Mouse (Mus musculus): ENCODE measurements around the gene Kcnk3.

The Kcnk3 gene

DNA sequence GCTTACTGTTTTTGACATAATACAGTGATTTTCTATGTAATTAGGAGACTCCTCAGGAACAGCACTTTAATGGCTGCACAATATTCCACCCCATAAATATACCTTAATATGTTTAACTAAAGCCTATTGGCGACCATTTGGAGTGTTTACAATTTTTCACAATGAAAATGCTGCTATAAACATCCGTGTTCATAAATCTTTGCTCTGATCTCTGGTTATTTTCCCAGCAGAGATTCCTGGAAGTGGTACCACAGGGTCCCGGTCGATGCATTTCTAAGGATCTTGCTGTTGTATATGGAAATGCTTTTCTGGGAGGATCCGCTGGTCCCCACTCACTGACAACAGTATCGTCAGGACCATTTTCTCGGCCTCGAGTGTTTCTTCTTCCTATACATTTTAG, 25.3 kb downstream of the Kcnk3 start:
- no peak for DNase-seq (ENCODE audit: low spot score in 2 of 2)

DNA sequence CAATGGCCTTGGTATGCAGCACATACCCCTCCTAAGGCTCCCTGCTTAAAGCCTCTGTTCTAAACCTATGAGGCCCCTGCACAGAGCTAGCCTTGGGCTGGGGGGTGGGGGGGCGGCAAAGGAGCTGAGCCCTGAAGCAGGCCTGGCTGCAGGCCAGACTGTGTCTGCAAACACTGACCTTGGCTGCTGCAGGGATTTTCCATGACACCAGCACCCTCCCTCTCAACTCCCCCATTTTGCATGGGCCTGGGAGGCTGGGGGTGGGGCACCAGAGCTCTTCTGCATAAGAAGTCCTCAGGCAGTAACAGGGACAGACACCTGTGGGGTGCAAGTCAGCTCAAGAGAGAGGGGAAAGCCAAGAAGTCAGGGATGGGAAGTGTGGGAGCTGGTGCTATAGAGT, 26.3 kb downstream of the Kcnk3 start:
- DNase-seq (ENCODE audit: low spot score in 2 of 2), result no peak

DNA sequence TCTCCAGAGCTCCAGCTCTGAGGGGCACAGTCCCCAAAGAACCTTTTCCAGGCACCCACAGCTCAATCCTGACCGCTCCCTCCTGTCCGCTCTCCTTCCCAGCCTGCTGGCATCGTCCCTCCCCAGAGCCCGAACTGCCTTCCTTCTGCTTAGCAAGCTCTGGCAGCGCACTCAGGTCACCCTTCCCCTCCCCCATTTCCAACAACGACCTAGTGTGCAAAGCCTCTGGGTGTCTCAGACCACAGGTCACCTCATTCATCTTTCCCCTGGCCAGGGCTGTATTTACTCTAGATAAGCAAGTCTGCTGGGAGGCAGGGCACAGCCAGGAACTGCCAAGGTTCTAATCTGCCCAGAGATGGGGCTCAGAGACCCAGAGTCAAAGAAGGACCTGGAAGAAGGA, 27.4 kb downstream of the Kcnk3 start:
- no peak for DNase-seq (ENCODE audit: low spot score in 2 of 2)

DNA sequence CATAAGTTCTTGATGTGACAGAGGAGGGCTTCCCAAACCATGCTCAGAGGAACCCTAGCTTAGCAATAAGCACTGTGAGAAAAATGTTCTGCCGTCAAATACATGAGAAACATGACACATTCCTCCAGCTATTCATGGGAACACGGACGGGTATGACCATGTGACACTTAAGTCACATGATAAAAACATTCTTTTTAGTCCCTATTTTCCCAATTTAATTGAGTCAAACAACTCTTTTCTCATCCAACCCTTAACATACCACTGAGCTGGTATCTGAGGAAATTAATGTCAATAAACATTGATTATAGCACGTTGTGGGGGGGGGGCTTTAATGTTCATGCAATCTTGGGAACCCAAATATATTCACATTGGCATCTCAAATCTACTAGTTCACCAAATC, 27.8 kb downstream of the Kcnk3 start:
- no peak for DNase-seq (ENCODE audit: low spot score in 2 of 2)

DNA sequence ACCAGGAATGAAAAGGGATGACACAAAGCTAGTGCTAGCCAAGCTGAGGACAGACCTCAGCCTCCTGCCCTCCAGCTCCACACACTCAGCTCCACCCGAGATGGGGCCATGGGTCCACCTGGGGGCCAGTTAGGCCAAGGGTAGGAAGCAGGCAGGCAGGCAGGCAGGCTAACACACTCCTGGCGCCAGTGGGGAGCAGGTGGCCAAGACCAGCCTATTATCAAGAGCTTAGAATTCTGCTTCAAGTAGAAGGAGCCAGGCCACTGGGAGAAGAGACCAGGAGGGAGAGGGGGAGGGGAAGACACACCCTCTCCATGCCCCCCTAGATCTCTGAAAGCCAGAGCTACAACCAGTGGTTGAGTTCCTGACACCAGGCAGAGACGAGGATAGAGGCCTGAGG, 28.7 kb downstream of the Kcnk3 start:
- no peak for DNase-seq (ENCODE audit: low spot score in 2 of 2)

DNA sequence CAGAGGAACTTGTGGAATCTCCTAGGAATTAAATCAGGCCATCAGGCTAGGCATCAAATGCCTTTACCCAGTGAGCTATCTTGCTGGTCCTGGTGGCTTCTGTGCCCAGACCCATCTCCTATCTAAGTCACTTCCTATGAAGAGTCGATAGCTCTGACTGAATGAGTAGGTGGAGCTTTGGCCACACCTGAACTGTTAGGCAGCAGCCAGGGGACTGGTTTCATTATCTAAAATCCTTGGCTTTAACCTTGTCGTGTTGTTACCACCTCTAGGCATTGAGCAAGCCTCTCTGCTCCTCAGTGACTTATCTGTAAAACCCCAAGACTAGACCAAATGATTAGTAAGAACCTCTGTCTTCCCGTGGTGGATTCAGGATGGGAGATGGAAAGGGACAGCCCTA, 29.4 kb downstream of the Kcnk3 start:
- DNase-seq (ENCODE audit: low spot score in 2 of 2), result no peak

DNA sequence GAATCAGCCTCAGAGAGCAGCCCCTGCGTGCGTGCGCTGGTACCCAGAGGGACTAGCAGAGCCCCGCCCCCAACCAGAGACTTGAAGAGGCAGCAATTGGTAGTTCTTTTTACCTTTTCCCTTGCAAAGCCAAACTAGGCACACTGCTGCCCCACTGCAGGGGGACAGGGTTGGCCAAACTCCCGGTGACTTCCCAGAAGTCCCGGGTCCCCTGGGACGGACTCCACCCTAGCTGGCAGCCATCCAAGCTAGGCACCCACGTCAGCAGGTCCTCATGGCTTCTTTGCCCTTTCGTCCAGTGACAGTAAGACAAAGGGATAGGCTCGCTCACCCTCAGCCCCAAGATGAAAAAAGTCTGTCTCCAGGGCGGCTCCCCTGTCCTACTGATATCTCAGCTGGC, 29.9 kb downstream of the Kcnk3 start:
- DNase-seq (ENCODE audit: low spot score in 2 of 2), result no peak

DNA sequence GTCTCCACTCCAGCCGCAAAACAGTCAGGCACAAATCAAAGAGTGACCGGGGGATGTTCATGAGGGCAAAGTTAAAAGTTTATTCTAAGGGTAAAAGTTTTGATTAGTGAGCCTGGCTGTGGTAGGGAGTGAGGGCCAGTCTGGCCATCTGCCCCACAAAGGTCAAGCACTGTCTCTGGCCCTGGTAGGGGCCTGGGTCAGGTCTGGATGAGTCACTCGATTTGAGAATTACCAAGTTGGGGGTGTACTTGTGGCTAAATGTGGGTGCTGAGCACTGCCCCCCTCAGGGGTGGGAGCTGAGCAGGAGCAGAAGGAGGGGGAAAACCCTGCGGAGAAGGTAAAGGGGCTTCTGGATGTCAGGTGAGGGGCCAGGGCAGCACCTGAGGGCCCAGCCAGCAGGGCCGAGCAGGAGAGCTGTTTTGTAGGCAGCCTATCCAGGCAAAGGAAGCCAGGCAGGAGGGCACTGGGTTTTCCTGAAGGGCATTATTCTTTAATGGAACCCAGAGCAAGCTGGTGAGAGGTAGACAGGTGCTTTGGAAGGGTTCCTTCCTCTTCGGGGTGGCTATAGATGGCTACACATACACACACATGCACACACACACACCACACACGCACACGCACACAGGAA, 30.5 kb downstream of the Kcnk3 start:
- DNase-seq (ENCODE audit: low spot score in 2 of 2), result no peak

DNA sequence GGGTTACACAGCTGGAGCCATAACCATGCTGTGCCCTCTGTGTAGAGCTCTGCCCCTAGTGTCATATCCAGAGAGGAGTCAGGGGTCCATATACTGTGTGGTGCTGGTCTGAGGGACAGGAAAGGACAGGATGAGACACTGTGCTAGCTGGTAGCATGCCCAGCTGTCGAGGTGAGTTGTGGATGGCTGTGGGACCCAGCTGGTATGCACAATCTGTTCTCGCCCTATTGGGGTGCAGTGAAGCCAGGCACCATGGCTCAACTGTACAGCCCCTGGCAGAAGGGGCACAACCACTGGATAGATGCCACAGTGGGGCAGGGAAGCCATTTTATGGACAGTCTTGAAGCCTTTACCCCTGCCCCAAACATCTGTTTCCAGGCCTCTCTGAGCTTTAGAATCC, 31.2 kb downstream of the Kcnk3 start:
- DNase-seq (ENCODE audit: low spot score in 2 of 2), result no peak

DNA sequence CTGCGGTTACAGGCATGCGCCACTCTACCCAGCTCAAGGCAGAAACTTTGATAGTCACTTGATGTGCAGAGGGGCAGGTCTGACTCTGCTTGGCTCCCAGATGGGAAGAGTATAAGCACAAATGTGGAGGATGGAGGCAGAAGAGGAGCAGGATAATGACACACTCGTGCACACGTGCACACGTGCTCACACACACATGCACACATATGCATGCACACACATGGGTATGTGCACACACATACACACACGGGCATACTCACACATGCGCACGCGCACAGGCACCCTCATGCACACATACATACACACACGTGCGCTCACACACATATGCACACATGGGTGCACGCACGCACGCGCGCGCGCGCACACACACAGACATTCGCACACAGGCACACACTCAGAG, 32.6 kb downstream of the Kcnk3 start:
- DNase-seq (ENCODE audit: low spot score in 2 of 2), result no peak

DNA sequence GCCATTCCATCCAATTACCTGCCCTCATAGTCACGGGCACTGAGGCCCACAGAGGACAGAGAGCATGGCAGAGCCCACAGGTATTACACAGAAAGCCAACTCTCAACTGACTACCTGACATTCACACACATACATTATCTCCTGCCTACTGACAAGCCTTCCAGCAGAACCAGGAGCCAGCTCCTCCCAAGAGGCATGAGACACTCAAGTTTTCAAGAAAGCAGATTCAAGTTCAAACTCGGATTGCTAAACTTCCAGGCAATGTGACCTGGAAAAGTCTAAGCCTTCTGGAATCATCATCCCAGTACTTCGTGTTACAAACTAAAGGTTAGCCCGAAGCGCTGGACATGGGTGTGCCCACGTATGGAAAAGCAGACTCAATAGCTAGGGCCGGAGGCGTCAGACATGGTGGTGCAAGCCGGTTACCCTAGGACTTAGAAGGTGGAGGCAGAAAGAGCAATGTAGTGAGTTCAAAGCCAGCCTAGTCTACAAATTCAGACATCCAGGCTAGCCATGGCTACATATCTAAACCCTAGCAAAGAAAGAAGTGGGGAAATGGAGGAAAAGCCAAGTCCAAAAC, 33.3 kb downstream of the Kcnk3 start:
- DNase-seq (ENCODE audit: low spot score in 2 of 2), result no peak

DNA sequence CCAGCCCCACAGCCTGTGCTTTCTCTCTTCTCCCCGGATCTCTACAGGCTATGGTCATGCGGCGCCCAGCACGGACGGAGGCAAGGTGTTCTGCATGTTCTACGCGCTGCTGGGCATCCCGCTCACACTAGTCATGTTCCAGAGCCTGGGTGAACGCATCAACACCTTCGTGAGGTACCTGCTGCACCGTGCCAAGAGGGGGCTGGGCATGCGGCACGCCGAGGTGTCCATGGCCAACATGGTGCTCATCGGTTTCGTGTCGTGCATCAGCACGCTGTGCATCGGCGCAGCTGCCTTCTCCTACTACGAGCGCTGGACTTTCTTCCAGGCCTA, 33.8 kb downstream of the Kcnk3 start:
- no peak for DNase-seq (ENCODE audit: low spot score in 2 of 2)

DNA sequence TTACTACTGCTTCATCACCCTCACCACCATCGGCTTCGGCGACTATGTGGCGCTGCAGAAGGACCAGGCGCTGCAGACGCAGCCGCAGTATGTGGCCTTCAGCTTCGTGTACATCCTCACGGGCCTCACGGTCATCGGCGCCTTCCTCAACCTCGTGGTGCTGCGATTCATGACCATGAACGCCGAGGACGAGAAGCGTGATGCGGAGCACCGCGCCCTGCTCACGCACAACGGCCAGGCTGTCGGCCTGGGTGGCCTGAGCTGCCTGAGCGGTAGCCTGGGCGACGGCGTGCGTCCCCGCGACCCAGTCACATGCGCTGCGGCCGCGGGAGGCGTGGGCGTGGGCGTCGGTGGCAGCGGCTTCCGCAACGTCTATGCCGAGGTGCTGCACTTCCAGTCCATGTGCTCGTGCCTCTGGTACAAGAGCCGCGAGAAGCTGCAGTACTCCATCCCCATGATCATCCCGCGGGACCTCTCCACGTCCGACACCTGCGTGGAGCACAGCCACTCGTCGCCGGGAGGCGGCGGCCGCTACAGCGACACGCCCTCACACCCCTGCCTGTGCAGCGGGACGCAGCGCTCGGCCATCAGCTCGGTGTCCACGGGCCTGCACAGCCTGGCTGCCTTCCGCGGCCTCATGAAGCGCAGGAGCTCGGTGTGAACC, 34.3 kb downstream of the Kcnk3 start:
- DNase-seq (ENCODE audit: low spot score in 2 of 2), result peak in 1 of 2 experiments; percentile 27

DNA sequence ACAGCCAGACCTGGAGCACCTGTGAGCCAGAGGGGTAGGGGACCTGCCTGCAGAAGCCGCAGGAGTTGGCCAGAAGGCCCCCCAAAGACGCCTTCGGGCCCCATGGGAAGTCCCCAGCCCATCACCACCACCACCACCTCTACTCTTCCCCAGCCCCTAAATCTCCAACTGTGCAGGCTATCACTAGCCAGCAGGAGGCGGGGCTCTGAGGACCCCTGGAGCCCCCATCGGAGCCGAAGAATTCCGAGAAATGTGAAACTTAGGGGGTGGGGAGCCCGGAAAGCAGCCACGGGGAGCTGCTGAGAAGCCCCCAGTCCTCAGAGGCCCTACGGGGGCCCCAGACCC, 34.8 kb downstream of the Kcnk3 start:
- DNase-seq (ENCODE audit: low spot score in 2 of 2), result no peak

DNA sequence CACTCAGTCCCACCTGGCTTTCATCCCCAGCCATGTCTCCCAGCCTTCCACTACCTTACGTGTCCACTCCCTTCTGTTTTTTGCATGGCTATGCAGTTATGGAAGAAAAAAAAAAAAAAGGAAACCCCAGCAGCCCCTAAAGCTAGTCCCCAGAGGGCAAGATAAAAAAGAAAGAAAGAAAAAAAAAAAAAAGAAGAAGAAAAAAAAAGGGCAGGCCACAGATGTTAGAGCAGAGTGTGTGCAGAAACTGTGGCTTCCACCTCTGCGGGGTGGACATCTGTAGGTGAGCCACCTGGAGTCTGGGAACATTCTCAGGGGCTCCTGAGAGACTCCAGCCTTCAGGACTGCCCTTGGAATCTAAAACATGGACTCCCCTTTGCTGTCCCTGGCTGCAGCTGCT, 35.4 kb downstream of the Kcnk3 start:
- no peak for DNase-seq (ENCODE audit: low spot score in 2 of 2)

DNA sequence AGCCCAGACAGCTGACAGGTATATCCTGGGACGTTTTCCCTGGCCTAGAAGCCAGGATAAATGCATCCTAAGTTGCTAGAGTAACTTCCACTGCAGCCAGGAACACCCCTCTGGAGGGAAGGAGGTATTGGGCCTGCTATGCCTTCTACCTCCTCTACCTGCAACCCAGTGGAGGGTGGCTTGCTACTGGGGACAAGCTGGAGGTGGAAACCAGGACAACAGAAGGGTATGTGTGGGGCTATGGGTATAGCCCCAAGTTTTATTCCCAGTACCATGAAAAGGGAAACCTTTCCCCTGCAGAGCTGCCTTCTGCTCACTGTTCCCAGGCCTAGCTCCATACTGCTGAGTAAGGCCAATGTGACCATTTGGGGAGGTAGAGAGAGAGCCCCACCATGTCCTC, 36.3 kb downstream of the Kcnk3 start:
- DNase-seq (ENCODE audit: low spot score in 2 of 2), result no peak

DNA sequence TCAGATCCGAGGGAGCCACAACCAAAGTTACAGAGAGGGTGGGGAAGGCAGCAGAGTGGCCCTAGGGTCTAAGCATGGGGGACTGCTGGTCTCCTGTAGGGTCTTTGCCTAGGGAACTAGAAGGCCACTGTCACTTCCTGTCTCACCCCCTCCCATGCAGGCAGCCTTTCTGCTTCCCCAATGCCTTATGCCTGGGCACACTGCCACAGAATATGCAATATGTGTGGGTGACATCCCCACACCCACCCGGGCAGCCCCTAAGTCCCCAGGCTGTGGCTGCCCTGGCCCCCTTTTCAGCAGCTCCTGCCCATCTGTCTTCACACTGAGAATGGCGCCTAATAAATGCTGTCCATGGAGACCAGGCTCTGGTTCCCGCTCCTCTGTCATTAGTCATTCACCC, 36.9 kb downstream of the Kcnk3 start:
- DNase-seq (ENCODE audit: low spot score in 2 of 2), result no peak

DNA sequence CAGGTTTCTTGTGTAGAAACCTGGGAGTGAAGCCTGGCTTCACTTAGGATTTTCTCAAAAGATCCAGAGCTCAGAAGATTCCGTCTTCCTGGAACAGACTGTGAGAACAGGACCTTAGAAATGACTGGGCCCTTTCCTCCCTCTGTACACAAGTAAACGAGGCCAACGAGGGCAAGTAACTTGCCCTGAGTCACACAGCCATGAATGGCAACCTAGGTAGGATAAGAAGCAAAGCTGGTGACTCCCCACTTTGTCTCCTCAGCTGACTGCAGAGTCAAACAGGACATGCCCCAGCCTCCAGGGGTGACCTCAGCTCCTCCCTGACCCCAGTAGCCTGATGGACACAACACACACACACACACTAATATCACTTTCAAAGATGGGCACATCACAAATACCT, 37.4 kb downstream of the Kcnk3 start:
- no peak for DNase-seq (ENCODE audit: low spot score in 2 of 2)

DNA sequence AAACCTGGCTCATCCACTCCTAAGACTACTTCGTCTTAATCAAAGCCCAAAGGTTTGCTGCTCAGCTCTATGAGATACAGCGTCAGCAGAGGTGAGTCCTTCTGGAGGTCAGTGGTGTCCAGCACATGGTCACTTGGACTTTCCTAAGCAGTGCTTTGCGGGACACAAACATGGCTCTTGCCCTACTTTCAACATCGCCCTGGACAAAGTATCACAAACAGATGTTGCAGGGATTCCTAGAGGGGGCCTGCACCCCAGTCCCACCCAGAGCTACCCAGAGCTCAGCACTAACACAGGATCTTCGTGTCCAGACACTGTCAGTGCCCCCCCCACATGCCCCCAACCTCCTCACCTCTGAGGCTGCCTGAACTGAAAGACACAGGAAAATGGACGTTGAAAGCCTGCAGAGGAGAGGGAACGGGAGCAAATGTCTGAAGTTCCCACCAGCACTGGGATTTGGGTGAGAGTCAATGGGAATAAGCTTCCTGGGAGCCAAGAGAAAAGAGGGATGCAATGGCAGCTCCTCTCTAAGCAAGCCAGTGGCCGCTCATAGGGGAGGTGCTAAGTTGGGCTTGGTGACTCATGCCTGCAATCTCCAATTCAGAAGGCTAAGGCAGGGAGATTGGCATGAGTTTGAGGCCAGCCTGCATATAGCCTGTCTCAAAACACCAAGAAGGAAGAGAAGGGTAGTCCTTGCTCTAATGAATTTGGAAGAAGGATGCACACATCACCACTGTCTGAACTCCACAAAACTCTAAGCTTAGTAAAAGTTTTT, 38.5 kb downstream of the Kcnk3 start:
- no peak for DNase-seq (ENCODE audit: low spot score in 2 of 2)

DNA sequence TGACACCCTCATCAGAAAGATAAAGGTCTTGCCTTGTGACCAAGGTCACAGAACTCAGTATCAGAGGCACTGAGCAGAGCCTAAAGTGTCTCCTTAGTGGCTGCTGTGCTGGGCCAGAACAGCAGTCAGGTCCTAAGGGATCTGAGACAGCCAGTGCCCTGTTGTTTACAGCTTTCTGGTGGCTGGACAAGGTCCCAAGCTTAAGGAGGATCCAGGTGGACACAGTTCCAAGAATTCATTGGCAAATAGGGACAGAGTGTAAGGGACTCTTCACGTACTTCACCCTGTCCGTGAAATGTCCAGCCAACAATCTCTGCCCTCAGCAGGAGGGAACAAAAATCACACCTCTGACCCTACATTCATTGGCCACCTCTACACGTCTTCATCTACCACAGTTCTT, 40.5 kb downstream of the Kcnk3 start:
- DNase-seq (ENCODE audit: low spot score in 2 of 2), result no peak

DNA sequence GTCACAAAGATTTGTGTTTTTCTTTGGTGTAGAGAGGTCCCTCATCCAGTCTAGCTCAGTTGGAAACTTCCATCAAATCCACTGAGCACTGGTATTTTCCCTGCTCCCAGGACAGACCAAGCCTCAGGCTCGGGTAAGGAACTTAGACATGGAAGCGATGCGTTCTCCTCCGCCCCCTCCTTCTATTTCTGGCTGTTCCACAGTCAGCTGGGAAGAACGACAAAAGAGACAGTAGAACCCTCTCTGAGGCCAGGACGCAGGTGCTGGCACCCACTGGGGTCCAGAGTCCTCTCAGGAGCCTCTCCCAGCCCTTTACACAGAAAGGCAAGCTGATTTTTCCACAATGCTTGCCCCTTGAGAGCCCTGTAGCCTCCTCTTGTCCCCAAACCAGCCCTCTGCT, 42.4 kb downstream of the Kcnk3 start:
- no peak for DNase-seq (ENCODE audit: low spot score in 2 of 2)

DNA sequence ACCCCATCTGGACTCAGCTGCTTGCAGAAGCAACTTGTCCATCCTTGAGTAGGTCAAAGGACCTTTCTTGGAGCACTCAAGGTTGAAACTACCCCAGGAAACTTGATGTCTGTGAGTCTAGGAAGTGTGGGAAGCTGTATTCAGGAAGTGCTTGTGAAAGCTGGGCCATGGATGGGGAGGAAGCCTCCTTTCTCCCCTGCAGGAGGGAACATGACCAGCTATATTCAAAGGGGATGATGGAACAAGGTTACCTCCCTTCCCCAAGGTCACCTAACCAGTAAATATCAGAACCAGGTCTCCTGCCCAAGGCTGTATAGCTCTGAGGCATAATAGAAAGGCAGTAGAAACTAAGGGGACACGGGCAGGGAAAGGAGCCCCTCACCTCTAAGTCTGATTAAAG, 44.2 kb downstream of the Kcnk3 start:
- no peak for DNase-seq (ENCODE audit: low spot score in 2 of 2)

DNA sequence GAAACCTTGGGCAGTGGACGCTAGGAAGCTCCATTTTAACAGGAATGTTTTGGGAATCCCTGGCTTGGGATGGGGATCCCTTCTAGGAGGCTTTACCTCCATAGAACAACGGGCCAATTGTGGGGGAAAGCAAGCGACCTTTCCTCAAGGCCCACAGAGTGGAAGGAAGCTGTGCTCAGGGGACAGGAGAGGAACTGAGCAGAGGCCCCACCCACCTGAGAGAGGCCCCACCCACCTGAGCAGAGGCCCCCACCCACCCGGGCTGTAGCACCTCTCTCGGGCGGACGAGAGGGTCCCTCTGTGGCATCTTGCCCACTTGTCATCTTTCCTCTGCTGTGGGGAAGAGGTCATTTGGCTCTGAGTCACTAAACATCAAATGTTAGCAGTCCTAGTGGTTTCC, 49.0 kb downstream of the Kcnk3 start:
- DNase-seq (ENCODE audit: low spot score in 2 of 2), result no peak
